Mouse (Mus musculus) gastrocnemius, postnatal 4 days (tissue): ENCODE measurements at regions not wholly inside any gene's neighbourhood (a gene's known extent, or its start where the extent isn't known, plus 50 kb on each side); places are given as distances from the start of the nearest gene placed in this dataset.
"Not testable (repeated sequence)": the region's sequence is repeated elsewhere in the genome, so short reads cannot be mapped to it uniquely, and the experiment has no call there.

Source experiments
- DNase-seq, 2 experiments: peaks; one replicate each; pipeline ENCODE4 v3.0.0; 2021 to 2022; ENCODE audit warnings: low spot score in 2 of 2, mixed read lengths in 2 of 2

GRCm38 (mm10) chr8:34319719-34320118, 208.2 kb upstream of the Gm10131 start:
- no peak for DNase-seq

- no peak for DNase-seq
Measured at GRCm38 (mm10) chr8:34315233-34315632, 203.7 kb upstream of the Gm10131 start.

GRCm38 (mm10) chr8:34305542-34306485, 194.3 kb upstream of the Gm10131 start:
- no peak for DNase-seq

- DNase-seq: no peak
Measured at GRCm38 (mm10) chr8:34303815-34304214, 192.3 kb upstream of the Gm10131 start.

- no peak for DNase-seq
Measured at GRCm38 (mm10) chr8:34300331-34300903, 188.9 kb upstream of the Gm10131 start.

- DNase-seq: no peak
Measured at GRCm38 (mm10) chr8:34294721-34295120, 183.2 kb upstream of the Gm10131 start.

- DNase-seq: no peak
Measured at GRCm38 (mm10) chr8:34290670-34291069, 179.1 kb upstream of the Gm10131 start.

GRCm38 (mm10) chr8:34287801-34288200, 176.3 kb upstream of the Gm10131 start:
- no peak for DNase-seq

GRCm38 (mm10) chr8:34284576-34284975, 173.0 kb upstream of the Gm10131 start:
- DNase-seq: no peak

GRCm38 (mm10) chr8:34280433-34280832, 168.9 kb upstream of the Gm10131 start:
- no peak for DNase-seq

- DNase-seq: no peak
Measured at GRCm38 (mm10) chr8:34275977-34276660, 164.6 kb upstream of the Gm10131 start.

- not testable (repeated sequence) for DNase-seq
Measured at GRCm38 (mm10) chr8:34274796-34275195, 163.3 kb upstream of the Gm10131 start.

- DNase-seq: no peak
Measured at GRCm38 (mm10) chr8:34274171-34274570, 162.6 kb upstream of the Gm10131 start.

GRCm38 (mm10) chr8:34269848-34270247, 158.3 kb upstream of the Gm10131 start:
- no peak for DNase-seq

GRCm38 (mm10) chr8:34268806-34269520, 157.4 kb upstream of the Gm10131 start:
- no peak for DNase-seq

GRCm38 (mm10) chr8:34254978-34255377, 143.4 kb upstream of the Gm10131 start:
- no peak for DNase-seq

GRCm38 (mm10) chr8:34251934-34252333, 140.4 kb upstream of the Gm10131 start:
- no peak for DNase-seq

GRCm38 (mm10) chr8:34239346-34239900, 127.9 kb upstream of the Gm10131 start:
- no peak for DNase-seq

GRCm38 (mm10) chr8:34233705-34234104, 122.2 kb upstream of the Gm10131 start:
- no peak for DNase-seq

- no peak for DNase-seq
Measured at GRCm38 (mm10) chr8:34229477-34229876, 117.9 kb upstream of the Gm10131 start.
